Mouse (Mus musculus) retina, adult 2 months (tissue): ENCODE measurements around the gene Kmt2d.
"Not testable (repeated sequence)": the region's sequence is repeated elsewhere in the genome, so short reads cannot be mapped to it uniquely, and the experiment has no call there.

ENCODE experiments used
- DNase-seq: peaks from one replicate; pipeline ENCODE4 v3.0.0-alpha.2; 2012; ENCODE audit warnings: low read depth, low spot score

The Kmt2d gene

GRCm38 (mm10) chr15:98871070-98871915 is at the start of gene Kmt2d:
Kmt2d (minus strand) TSS chr15:98871204.
- no peak for DNase-seq

GRCm38 (mm10) chr15:98918499-98918895 is 47.5 kb upstream of the Kmt2d start:
- DNase-seq, result not testable (repeated sequence)

- DNase-seq, result peak; percentile 96
Measured at GRCm38 (mm10) chr15:98917538-98918498, 46.8 kb upstream of the Kmt2d start, which contains the start of gene Lmbr1l. Lmbr1l (minus strand) TSS chr15:98918231.

GRCm38 (mm10) chr15:98917091-98917490 is 46.1 kb upstream of the Kmt2d start:
- no peak for DNase-seq

GRCm38 (mm10) chr15:98916016-98916415 is 45.0 kb upstream of the Kmt2d start:
- no peak for DNase-seq

GRCm38 (mm10) chr15:98914903-98915302 is 43.9 kb upstream of the Kmt2d start:
- DNase-seq, result no peak

- no peak for DNase-seq
Measured at GRCm38 (mm10) chr15:98904692-98905091, 33.7 kb upstream of the Kmt2d start.

- no peak for DNase-seq
Measured at GRCm38 (mm10) chr15:98902600-98902999, 31.6 kb upstream of the Kmt2d start.

GRCm38 (mm10) chr15:98901530-98901929 is 30.5 kb upstream of the Kmt2d start:
- DNase-seq, result no peak

GRCm38 (mm10) chr15:98897928-98898800 is 27.2 kb upstream of the Kmt2d start, which contains the start of gene Dhh:
Dhh (minus strand) TSS chr15:98898540.
- DNase-seq, result no peak

GRCm38 (mm10) chr15:98897495-98897894 is 26.5 kb upstream of the Kmt2d start:
- DNase-seq, result no peak

GRCm38 (mm10) chr15:98895635-98896589 is 24.9 kb upstream of the Kmt2d start:
- DNase-seq, result no peak

- DNase-seq, result no peak
Measured at GRCm38 (mm10) chr15:98894746-98895634, 24.0 kb upstream of the Kmt2d start.

GRCm38 (mm10) chr15:98893940-98894745 is 23.1 kb upstream of the Kmt2d start, which contains the start of gene Rhebl1:
Rhebl1 (minus strand) TSS chr15:98894540.
- DNase-seq, result peak; percentile 67

GRCm38 (mm10) chr15:98893036-98893435 is 22.0 kb upstream of the Kmt2d start:
- no peak for DNase-seq

GRCm38 (mm10) chr15:98891907-98892606 is 21.1 kb upstream of the Kmt2d start:
- DNase-seq, result peak; percentile 62

GRCm38 (mm10) chr15:98891198-98891742 is 20.3 kb upstream of the Kmt2d start:
- DNase-seq, result no peak
